Mouse (Mus musculus) heart, adult 2 months (tissue): ENCODE measurements around the gene Gm10840. TPM values are rescaled to one million over a fixed set of nuclear protein-coding genes. Genes with fewer than 3 reads are reported as not detected.

ENCODE experiments used
- DNase-seq, 2 experiments: peaks; one replicate each; pipeline ENCODE4 v3.0.0; 2021
- H3K27ac ChIP-seq: fragments of 200-600 bp; 2 replicates; pipeline ENCODE4 v1.8.1; 2022
- H3K27me3 ChIP-seq: fragments of 200-500 bp; 2 replicates; pipeline ENCODE4 v1.6.1; 2012; ENCODE audit warnings: mild to moderate bottlenecking, low read length, inconsistent platforms, mixed read lengths; ENCODE audit not compliant: control insufficient read depth, insufficient read depth
- H3K36me3 ChIP-seq: fragments of 200-500 bp; 2 replicates; pipeline ENCODE4 v1.6.1; 2012; ENCODE audit warnings: low read length, inconsistent platforms; ENCODE audit not compliant: control insufficient read depth, insufficient read depth
- H3K4me1 ChIP-seq: fragments of 200-500 bp; 2 replicates; pipeline ENCODE4 v1.6.1; 2011; ENCODE audit warnings: low read length; ENCODE audit not compliant: control insufficient read depth, insufficient read depth
- H3K4me3 ChIP-seq: fragments of 200-600 bp; 2 replicates; pipeline ENCODE4 v1.8.1; 2022
- H3K79me2 ChIP-seq: fragments of 200-500 bp; replicated peaks from 2 replicates; pipeline ENCODE4 v1.6.1; 2012; ENCODE audit warnings: mild to moderate bottlenecking, inconsistent platforms, low read length, moderate library complexity, mixed read lengths; ENCODE audit not compliant: control insufficient read depth, insufficient read depth
- H3K9ac ChIP-seq: fragments of 200-500 bp; 2 replicates; pipeline ENCODE4 v1.6.1; 2012; ENCODE audit warnings: low read depth, mild to moderate bottlenecking, control low read depth, inconsistent platforms, low read length, mixed read lengths
- CTCF ChIP-seq: fragments of 200-600 bp; IDR thresholded peaks from 2 replicates; pipeline ENCODE4 v1.8.1; 2022; ENCODE audit warnings: antibody characterized with exemption, mild to moderate bottlenecking, moderate library complexity
- EP300 ChIP-seq: fragments of 200-500 bp; IDR thresholded peaks from 2 replicates; pipeline ENCODE4 v1.6.1; 2011; ENCODE audit warnings: low read depth, low read length, control low read depth; ENCODE audit not compliant: insufficient read depth
- POLR2A ChIP-seq: fragments of 200-500 bp; IDR thresholded peaks from 2 replicates; pipeline ENCODE4 v1.6.1; 2011; ENCODE audit warnings: mild to moderate bottlenecking, low read depth, low read length, control low read depth; ENCODE audit not compliant: insufficient read depth
- WGBS: fragments of 180-500 bp; shearing (Covaris S2); methylation state at CpG from one replicate; pipeline ENCODE4 v1.1.7; 2018; 5-methylcytosine and 5-hydroxymethylcytosine counted together
- intact Hi-C: fragments of 180-260 bp; cut with DNase I; formaldehyde crosslinking; loops from one replicate; pipeline ENCODE4 v1.15.1; 2025
- polyA plus RNA-seq: library from polyadenylated mRNA; depleted of rRNA; stranded (reverse); fragments of >200 nt; gene quantifications from 2 replicates; pipeline ENCODE4 v1.2.3, GENCODE M21; 2012
- total RNA-seq, 2 experiments: library from RNA; stranded (reverse); gene quantifications; 2 replicates each; pipeline ENCODE4 v1.2.3; 2021

Gm10840 gene
- total and polyA plus RNA-seq, 3 experiments: not detected

- intact Hi-C loops: loop anchor here (2.0 to 10.0 kb wide), 2 partner anchors 31 to 107 kb away; partner anchors contain the start of genes Gm10840, Limd2 and Map3k3
- Histone ChIP-seq H3K9ac (no peak overlapping the region), H3K27me3 (no peaks in the 10 kb centered on the region), H3K4me1 (peaks cover 4% of the 10 kb centered on the region; the same call in 1 of the 2 replicates), H3K79me2 (no peaks in the 10 kb centered on the region), H3K36me3 (peaks cover 3% of the 10 kb centered on the region; the same call in 1 of the 2 replicates), H3K4me3 (no peak overlapping the region), H3K27ac (no peak overlapping the region)
- DNase-seq: no peak
- WGBS: 60% methylated on average over 5 of the region's 5 CpGs
- TF ChIP-seq POLR2A: no peak
Measured at GRCm38 (mm10) chr11:106192241-106192640, 31.6 kb downstream of the Gm10840 start.

- H3K36me3 ChIP-seq: peaks cover 3% of the 10 kb centered on the region; the same call in 1 of the 2 replicates
- 7% methylated on average over 19 of the region's 19 CpGs for WGBS
- H3K79me2 ChIP-seq: no peaks in the 10 kb centered on the region
- DNase-seq: no peak
- H3K4me3 ChIP-seq: peak overlapping the region; percentile 72
- TF ChIP-seq POLR2A (no peak), CTCF (no peak), EP300 (0 out of 2 replicates have a peak, but pooled peaks have one; percentile 21)
- peak overlapping the region; percentile 84 for H3K9ac ChIP-seq
- peak overlapping the region; percentile 86 for H3K27ac ChIP-seq
- intact Hi-C loops: loop anchor here (1.0 to 10.0 kb wide), 3 partner anchors 23 to 108 kb away; partner anchors contain the start of genes Ccdc47, Ddx42, Gm10840 and Limd2
- no peaks in the 10 kb centered on the region for H3K27me3 ChIP-seq
- peaks cover 4% of the 10 kb centered on the region; the same call in 1 of the 2 replicates for H3K4me1 ChIP-seq
Measured at GRCm38 (mm10) chr11:106192657-106193370, 32.2 kb downstream of the Gm10840 start.

GRCm38 (mm10) chr11:106193371-106194154 lies 32.9 kb downstream of the Gm10840 start:
- intact Hi-C loops: loop anchor here (1.0 to 10.0 kb wide), 3 partner anchors 23 to 109 kb away; partner anchors contain the start of genes Ccdc47, Ddx42, Gm10840 and Limd2
- under 1% methylated on average over 44 of the region's 44 CpGs for WGBS

GRCm38 (mm10) chr11:106194155-106194541 lies 33.5 kb downstream of the Gm10840 start:
- intact Hi-C loops: loop anchor here (10.0 kb wide), 1 partner anchor 109 kb away; the partner anchor contains the start of gene Map3k3
- peak overlapping the region; percentile 93 for H3K27ac ChIP-seq
- peak overlapping the region; percentile 66 for H3K4me3 ChIP-seq
- 24% methylated on average over 3 of the region's 3 CpGs for WGBS
- no peak for DNase-seq
- H3K27me3 ChIP-seq: no peaks in the 10 kb centered on the region
- peaks cover 4% of the 10 kb centered on the region; the same call in 1 of the 2 replicates for H3K4me1 ChIP-seq
- peaks cover 3% of the 10 kb centered on the region; the same call in 1 of the 2 replicates for H3K36me3 ChIP-seq
- no peak for TF ChIP-seq POLR2A
- TF ChIP-seq EP300: no peak
- TF ChIP-seq CTCF: no peak
- peak overlapping the region; percentile 48 for H3K9ac ChIP-seq
- H3K79me2 ChIP-seq: 0 out of 2 replicates have a peak, but pooled peaks cover 2% of the 10 kb centered on the region

More at GRCm38 (mm10) chr11:106193371-106194154, 32.9 kb downstream of the Gm10840 start:
- Histone ChIP-seq H3K36me3 (peaks cover 3% of the 10 kb centered on the region; the same call in 1 of the 2 replicates), H3K27ac (peak overlapping the region; percentile 93), H3K4me3 (peak overlapping the region; percentile 72), H3K79me2 (0 out of 2 replicates have a peak, but pooled peaks cover 2% of the 10 kb centered on the region), H3K27me3 (no peaks in the 10 kb centered on the region), H3K4me1 (peaks cover 4% of the 10 kb centered on the region; the same call in 1 of the 2 replicates), H3K9ac (peak overlapping the region; percentile 84)
- TF ChIP-seq CTCF (peak; percentile 40), POLR2A (peak; percentile 96), EP300 (0 out of 2 replicates have a peak, but pooled peaks have one; percentile 66)
- peak; percentile 95 to 97 for DNase-seq

GRCm38 (mm10) chr11:106194891-106195290 lies 34.2 kb downstream of the Gm10840 start:
- H3K36me3 ChIP-seq: peaks cover 3% of the 10 kb centered on the region; the same call in 1 of the 2 replicates
- 0 out of 2 replicates have a peak, but pooled peaks cover 2% of the 10 kb centered on the region for H3K79me2 ChIP-seq
- 95% methylated on average over 7 of the region's 7 CpGs for WGBS
- H3K9ac ChIP-seq: no peak overlapping the region
- H3K4me1 ChIP-seq: peaks cover 4% of the 10 kb centered on the region; the same call in 1 of the 2 replicates
- TF ChIP-seq CTCF (no peak), POLR2A (no peak), EP300 (no peak)
- H3K27ac ChIP-seq: no peak overlapping the region; the same call in 1 of the 2 replicates
- H3K4me3 ChIP-seq: no peak overlapping the region
- intact Hi-C loops: loop anchor here (10.0 kb wide), 1 partner anchor 110 kb away; the partner anchor contains the start of gene Map3k3
- no peaks in the 10 kb centered on the region for H3K27me3 ChIP-seq
- no peak for DNase-seq
